Mouse (Mus musculus) lung, adult 2 months (tissue): ENCODE measurements around the gene F3. TPM values are rescaled to one million over a fixed set of nuclear protein-coding genes. Genes with fewer than 3 reads are reported as not detected.

ENCODE experiments used
- DNase-seq: peaks from one replicate; pipeline ENCODE4 v3.0.0; 2022
- H3K4me1 ChIP-seq: fragments of 200-500 bp; 2 replicates; pipeline ENCODE4 v1.6.1; 2011; ENCODE audit warnings: low read length; ENCODE audit not compliant: control insufficient read depth, insufficient read depth
- H3K4me3 ChIP-seq: fragments of 200-500 bp; replicated peaks from 2 replicates; pipeline ENCODE3; 2011; ENCODE audit warnings: low read depth, mild to moderate bottlenecking, control low read depth, low read length; ENCODE audit errors: extremely low read depth
- CTCF ChIP-seq: fragments of 200-500 bp; IDR thresholded peaks from 2 replicates; pipeline ENCODE4 v1.5.1; 2011; ENCODE audit warnings: mild to moderate bottlenecking, low read length, control low read depth; ENCODE audit not compliant: insufficient read depth
- POLR2A ChIP-seq: fragments of 200-500 bp; IDR thresholded peaks from 2 replicates; pipeline ENCODE4 v1.6.1; 2011; ENCODE audit warnings: low read depth, mild to moderate bottlenecking, control low read depth, low read length, borderline replicate concordance; ENCODE audit errors: extremely low read depth
- WGBS: fragments of 180-500 bp; shearing (Covaris S2); methylation state at CpG from one replicate; pipeline ENCODE4 v1.1.7; 2018; 5-methylcytosine and 5-hydroxymethylcytosine counted together
- polyA plus RNA-seq: library from polyadenylated mRNA; depleted of rRNA; stranded (reverse); fragments of >200 nt; gene quantifications from 2 replicates; pipeline ENCODE4 v1.2.3, GENCODE M21; 2012

F3 gene
- polyA plus RNA-seq, 1 experiment: 35.4 TPM

GRCm38 (mm10) chr3:121703880-121704243, 19.5 kb upstream of the F3 start:
- no peak for DNase-seq
- no peak for TF ChIP-seq POLR2A
- no peak for TF ChIP-seq CTCF
- H3K4me1 ChIP-seq: no peaks in the 10 kb centered on the region
- no peak overlapping the region for H3K4me3 ChIP-seq
- 85% methylated on average over 3 of the region's 3 CpGs for WGBS

- H3K4me3 ChIP-seq: no peak overlapping the region
- no peaks in the 10 kb centered on the region for H3K4me1 ChIP-seq
- no peak for DNase-seq
- no peak for TF ChIP-seq POLR2A
- no peak for TF ChIP-seq CTCF
- 53% methylated on average over 5 of the region's 5 CpGs for WGBS
These were observed 17.2 kb upstream of the F3 start for GRCm38 (mm10) chr3:121706087-121706486.

GRCm38 (mm10) chr3:121707106-121707505, 16.2 kb upstream of the F3 start:
- Histone ChIP-seq H3K4me3 (no peak overlapping the region), H3K4me1 (no peaks in the 10 kb centered on the region)
- TF ChIP-seq CTCF: no peak
- TF ChIP-seq POLR2A: no peak
- 91% methylated on average over 4 of the region's 4 CpGs for WGBS
- no peak for DNase-seq

- no peak for DNase-seq
- no peak overlapping the region for H3K4me3 ChIP-seq
- no peaks in the 10 kb centered on the region for H3K4me1 ChIP-seq
- 73% methylated on average over 7 of the region's 7 CpGs for WGBS
- TF ChIP-seq CTCF: no peak
- no peak for TF ChIP-seq POLR2A
These were observed 12.3 kb upstream of the F3 start for GRCm38 (mm10) chr3:121710894-121711531.

GRCm38 (mm10) chr3:121712222-121712621, 11.1 kb upstream of the F3 start:
- Histone ChIP-seq H3K4me1 (no peaks in the 10 kb centered on the region), H3K4me3 (no peak overlapping the region)
- WGBS: 67% methylated on average over 4 of the region's 4 CpGs
- no peak for DNase-seq
- TF ChIP-seq CTCF: no peak
- TF ChIP-seq POLR2A: no peak

GRCm38 (mm10) chr3:121713151-121713701, 10.1 kb upstream of the F3 start:
- Histone ChIP-seq H3K4me3 (no peak overlapping the region), H3K4me1 (no peaks in the 10 kb centered on the region)
- no peak for DNase-seq
- TF ChIP-seq POLR2A (no peak), CTCF (no peak)
- 16% methylated on average over 17 of the region's 17 CpGs for WGBS

- Histone ChIP-seq H3K4me1 (no peaks in the 10 kb centered on the region), H3K4me3 (no peak overlapping the region)
- no peak for DNase-seq
- WGBS: 60% methylated on average over 8 of the region's 8 CpGs
- no peak for TF ChIP-seq POLR2A
- no peak for TF ChIP-seq CTCF
These were observed 9.5 kb upstream of the F3 start for GRCm38 (mm10) chr3:121713816-121714215.

GRCm38 (mm10) chr3:121714461-121714860, 8.9 kb upstream of the F3 start:
- DNase-seq: no peak
- WGBS: 81% methylated on average over 2 of the region's 2 CpGs
- H3K4me3 ChIP-seq: no peak overlapping the region
- no peaks in the 10 kb centered on the region for H3K4me1 ChIP-seq
- TF ChIP-seq CTCF: no peak
- TF ChIP-seq POLR2A: no peak

- TF ChIP-seq CTCF (no peak), POLR2A (no peak)
These were observed 8.0 kb upstream of the F3 start for GRCm38 (mm10) chr3:121715336-121715735.

GRCm38 (mm10) chr3:121715741-121716459, 7.4 kb upstream of the F3 start:
- TF ChIP-seq POLR2A: no peak
- no peak for TF ChIP-seq CTCF
- Histone ChIP-seq H3K4me1 (no peaks in the 10 kb centered on the region), H3K4me3 (no peak overlapping the region)
- no peak for DNase-seq
- 77% methylated on average over 6 of the region's 6 CpGs for WGBS

More at GRCm38 (mm10) chr3:121715336-121715735, 8.0 kb upstream of the F3 start:
- no peaks in the 10 kb centered on the region for H3K4me1 ChIP-seq
- no peak overlapping the region for H3K4me3 ChIP-seq
- no peak for DNase-seq
